Mouse (Mus musculus): Measurements from ENCODE around the gene Scel. TPM values are rescaled to one million over a fixed set of nuclear protein-coding genes. Genes with fewer than 3 reads are reported as not detected.

Scel gene
- polyA plus RNA-seq, 1 experiment = not detected

GRCm38 (mm10) chr14:103608063-103608462 lies 94.9 kb downstream of the Scel start:
- no peaks in the 10 kb centered on the region for H3K79me2 ChIP-seq (ENCODE audit: control insufficient read depth, insufficient read depth)
- no peak overlapping the region for H3ac ChIP-seq (ENCODE audit: control insufficient read depth, insufficient read length)
- no peaks in the 10 kb centered on the region for H3K36me3 ChIP-seq (ENCODE audit: control insufficient read depth, insufficient read depth)
- TF ChIP-seq USF1 (IDR thresholded peaks at IDR 0.05; ENCODE audit: low read depth) = no peak
- no peak for TF ChIP-seq MAX (IDR thresholded peaks at IDR 0.05; ENCODE audit: low read depth)
- TF ChIP-seq TCF3 (IDR thresholded peaks at IDR 0.05; ENCODE audit: insufficient read length, low read depth) = no peak
- no peak for TF ChIP-seq POLR2AphosphoS2 (IDR thresholded peaks at IDR 0.05; ENCODE audit: insufficient read length, low read depth)
- no peak for TF ChIP-seq MYOG (IDR thresholded peaks at IDR 0.05; ENCODE audit: control insufficient read depth in 1 of 3, insufficient read depth in 1 of 3, insufficient read length in 2 of 3, low read depth in 2 of 3)
- no peak for TF ChIP-seq MYOD1 (IDR thresholded peaks at IDR 0.05; ENCODE audit: control insufficient read depth in 1 of 3, insufficient read length in 2 of 3, low read depth in 2 of 3)
- no peak for TF ChIP-seq REST (IDR thresholded peaks at IDR 0.05; ENCODE audit: insufficient read depth, insufficient read length)
- TF ChIP-seq POLR2A (IDR thresholded peaks at IDR 0.05; ENCODE audit: insufficient read length, low read depth) = no peak
- no peak for TF ChIP-seq CEBPB (IDR thresholded peaks at IDR 0.05; ENCODE audit: insufficient read depth, poor library complexity, severe bottlenecking)
- TF ChIP-seq E2F4 (IDR thresholded peaks at IDR 0.05; ENCODE audit: insufficient read depth) = no peak
- H3K27me3 ChIP-seq (ENCODE audit: control insufficient read depth, insufficient read depth, insufficient read length) = no peaks in the 10 kb centered on the region
- no peak overlapping the region for H3K4me3 ChIP-seq
- H3K4me2 ChIP-seq (ENCODE audit: low read depth) = no peak overlapping the region

GRCm38 (mm10) chr14:103613573-103614271 lies 100.6 kb downstream of the Scel start:
- Histone ChIP-seq H3K36me3 (ENCODE audit: control insufficient read depth, insufficient read depth) (no peaks in the 10 kb centered on the region), H3K4me2 (ENCODE audit: low read depth) (no peak overlapping the region), H3ac (ENCODE audit: control insufficient read depth, insufficient read length) (no peak overlapping the region), H3K4me3 (no peak overlapping the region), H3K79me2 (ENCODE audit: control insufficient read depth, insufficient read depth) (no peaks in the 10 kb centered on the region), H3K27me3 (ENCODE audit: control insufficient read depth, insufficient read depth, insufficient read length) (no peaks in the 10 kb centered on the region)
- TF ChIP-seq MAX (IDR thresholded peaks at IDR 0.05; ENCODE audit: low read depth) = no peak
- no peak for TF ChIP-seq E2F4 (IDR thresholded peaks at IDR 0.05; ENCODE audit: insufficient read depth)
- TF ChIP-seq USF1 (IDR thresholded peaks at IDR 0.05; ENCODE audit: low read depth) = no peak
- no peak for TF ChIP-seq POLR2AphosphoS2 (IDR thresholded peaks at IDR 0.05; ENCODE audit: insufficient read length, low read depth)
- TF ChIP-seq MYOD1 (IDR thresholded peaks at IDR 0.05; ENCODE audit: control insufficient read depth in 1 of 3, insufficient read length in 2 of 3, low read depth in 2 of 3) = no peak
- TF ChIP-seq MYOG (IDR thresholded peaks at IDR 0.05; ENCODE audit: control insufficient read depth in 1 of 3, insufficient read depth in 1 of 3, insufficient read length in 2 of 3, low read depth in 2 of 3) = no peak
- TF ChIP-seq TCF3 (IDR thresholded peaks at IDR 0.05; ENCODE audit: insufficient read length, low read depth) = no peak
- TF ChIP-seq CEBPB (IDR thresholded peaks at IDR 0.05; ENCODE audit: insufficient read depth, poor library complexity, severe bottlenecking) = no peak
- TF ChIP-seq REST (IDR thresholded peaks at IDR 0.05; ENCODE audit: insufficient read depth, insufficient read length) = no peak
- TF ChIP-seq SRF (IDR thresholded peaks at IDR 0.05; ENCODE audit: control insufficient read depth, insufficient read length, low read depth) = no peak
- TF ChIP-seq POLR2A (IDR thresholded peaks at IDR 0.05; ENCODE audit: insufficient read length, low read depth) = no peak
- TF ChIP-seq TCF12 (IDR thresholded peaks at IDR 0.05; ENCODE audit: insufficient read depth, poor library complexity, severe bottlenecking) = no peak

DNA sequence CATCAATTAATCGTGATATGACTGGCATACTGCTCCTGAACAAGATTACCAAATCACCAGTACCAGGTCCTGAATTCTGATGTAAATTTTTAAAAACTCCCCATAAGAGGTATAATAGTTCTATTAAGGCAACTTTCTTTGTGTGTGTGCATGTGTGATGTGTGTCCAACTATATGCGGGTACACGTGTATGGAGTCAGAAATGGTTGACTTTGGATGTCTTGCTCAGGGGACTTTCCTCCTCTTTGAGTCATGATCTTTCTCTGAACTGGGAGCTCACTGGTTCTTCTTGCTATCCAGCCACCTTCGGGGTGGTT lies 101.1 kb downstream of the Scel start:
- Histone ChIP-seq H3ac (ENCODE audit: control insufficient read depth, insufficient read length) (no peak overlapping the region), H3K4me2 (ENCODE audit: low read depth) (no peak overlapping the region), H3K4me3 (no peak overlapping the region), H3K79me2 (ENCODE audit: control insufficient read depth, insufficient read depth) (no peaks in the 10 kb centered on the region), H3K27me3 (ENCODE audit: control insufficient read depth, insufficient read depth, insufficient read length) (no peaks in the 10 kb centered on the region), H3K36me3 (ENCODE audit: control insufficient read depth, insufficient read depth) (no peaks in the 10 kb centered on the region)
- TF ChIP-seq SRF (IDR thresholded peaks at IDR 0.05; ENCODE audit: control insufficient read depth, insufficient read length, low read depth) = no peak
- no peak for TF ChIP-seq USF1 (IDR thresholded peaks at IDR 0.05; ENCODE audit: low read depth)
- TF ChIP-seq REST (IDR thresholded peaks at IDR 0.05; ENCODE audit: insufficient read depth, insufficient read length) = no peak
- no peak for TF ChIP-seq E2F4 (IDR thresholded peaks at IDR 0.05; ENCODE audit: insufficient read depth)
- no peak for TF ChIP-seq MYOG (IDR thresholded peaks at IDR 0.05; ENCODE audit: control insufficient read depth in 1 of 3, insufficient read depth in 1 of 3, insufficient read length in 2 of 3, low read depth in 2 of 3)
- no peak for TF ChIP-seq CEBPB (IDR thresholded peaks at IDR 0.05; ENCODE audit: insufficient read depth, poor library complexity, severe bottlenecking)

DNA sequence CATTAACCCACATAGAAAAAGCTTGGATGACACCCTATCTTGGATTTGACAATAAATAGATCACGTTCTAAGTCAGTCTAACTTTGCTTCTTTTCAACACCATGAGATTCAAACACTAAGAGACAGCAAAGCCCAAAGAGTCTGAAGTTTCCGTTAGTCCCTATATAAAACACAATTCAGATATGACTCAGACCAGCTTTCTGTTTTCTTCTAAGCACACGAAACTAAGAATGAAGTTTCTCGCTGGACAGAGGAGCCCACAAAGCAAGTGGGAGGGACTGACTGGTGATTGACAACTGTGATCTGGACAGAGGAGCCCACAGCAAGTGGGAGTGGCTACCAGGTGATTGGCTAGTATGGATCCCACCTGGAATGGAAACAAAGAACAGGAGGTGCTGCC lies 106.6 kb downstream of the Scel start:
- no peaks in the 10 kb centered on the region for H3K36me3 ChIP-seq (ENCODE audit: control insufficient read depth, insufficient read depth)
- no peak overlapping the region for H3K4me2 ChIP-seq (ENCODE audit: low read depth)
- no peak overlapping the region for H3ac ChIP-seq (ENCODE audit: control insufficient read depth, insufficient read length)
- H3K4me3 ChIP-seq = no peak overlapping the region
- H3K27me3 ChIP-seq (ENCODE audit: control insufficient read depth, insufficient read depth, insufficient read length) = no peaks in the 10 kb centered on the region
- TF ChIP-seq USF1 (IDR thresholded peaks at IDR 0.05; ENCODE audit: low read depth) (no peak), MAX (IDR thresholded peaks at IDR 0.05; ENCODE audit: low read depth) (no peak), SRF (IDR thresholded peaks at IDR 0.05; ENCODE audit: control insufficient read depth, insufficient read length, low read depth) (no peak), TCF3 (IDR thresholded peaks at IDR 0.05; ENCODE audit: insufficient read length, low read depth) (no peak), MYOD1 (IDR thresholded peaks at IDR 0.05; ENCODE audit: control insufficient read depth in 1 of 3, insufficient read length in 2 of 3, low read depth in 2 of 3) (no peak), POLR2AphosphoS2 (IDR thresholded peaks at IDR 0.05; ENCODE audit: insufficient read length, low read depth) (no peak), TCF12 (IDR thresholded peaks at IDR 0.05; ENCODE audit: insufficient read depth, poor library complexity, severe bottlenecking) (no peak), CEBPB (IDR thresholded peaks at IDR 0.05; ENCODE audit: insufficient read depth, poor library complexity, severe bottlenecking) (no peak), REST (IDR thresholded peaks at IDR 0.05; ENCODE audit: insufficient read depth, insufficient read length) (no peak), POLR2A (IDR thresholded peaks at IDR 0.05; ENCODE audit: insufficient read length, low read depth) (no peak), E2F4 (IDR thresholded peaks at IDR 0.05; ENCODE audit: insufficient read depth) (no peak), MYOG (IDR thresholded peaks at IDR 0.05; ENCODE audit: control insufficient read depth in 1 of 3, insufficient read depth in 1 of 3, insufficient read length in 2 of 3, low read depth in 2 of 3) (no peak)
- H3K79me2 ChIP-seq (ENCODE audit: control insufficient read depth, insufficient read depth) = no peaks in the 10 kb centered on the region
